Mouse (Mus musculus): Measurements from ENCODE around the gene Creld1.

Gene Creld1

DNA sequence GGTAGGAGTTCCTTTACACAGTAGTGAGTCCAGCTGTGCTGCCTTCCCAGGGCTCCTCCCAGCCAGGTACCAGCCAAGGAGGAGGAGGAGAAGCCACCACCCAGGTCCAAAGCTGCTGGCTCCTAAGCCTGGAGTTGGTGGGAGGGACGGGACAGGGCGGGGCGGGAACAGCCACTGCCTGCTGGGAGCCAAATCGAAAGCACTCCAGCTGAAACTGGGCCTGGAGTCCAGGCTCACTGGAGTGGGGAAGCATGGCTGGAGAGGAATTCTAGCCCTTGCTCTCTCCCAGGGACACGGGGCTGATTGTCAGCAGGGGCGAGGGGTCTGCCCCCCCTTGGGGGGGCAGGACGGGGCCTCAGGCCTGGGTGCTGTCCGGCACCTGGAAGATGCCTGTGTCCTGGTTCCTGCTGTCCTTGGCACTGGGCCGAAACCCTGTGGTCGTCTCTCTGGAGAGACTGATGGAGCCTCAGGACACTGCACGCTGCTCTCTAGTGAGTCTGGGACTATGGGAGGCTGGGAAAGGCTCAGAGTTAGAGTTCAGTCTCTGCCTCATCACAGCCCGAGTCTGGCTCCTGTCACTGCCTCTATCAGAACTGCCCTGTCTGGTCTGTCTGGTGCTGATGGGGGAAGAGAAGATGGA, 11.7 kb upstream of the Creld1 start, which contains the start of gene Il17rc:
Il17rc (plus strand) TSS at position 131 of the 640 bp plus-strand sequence.
- peak; percentile 80 for DNase-seq (ENCODE audit: low spot score)

DNA sequence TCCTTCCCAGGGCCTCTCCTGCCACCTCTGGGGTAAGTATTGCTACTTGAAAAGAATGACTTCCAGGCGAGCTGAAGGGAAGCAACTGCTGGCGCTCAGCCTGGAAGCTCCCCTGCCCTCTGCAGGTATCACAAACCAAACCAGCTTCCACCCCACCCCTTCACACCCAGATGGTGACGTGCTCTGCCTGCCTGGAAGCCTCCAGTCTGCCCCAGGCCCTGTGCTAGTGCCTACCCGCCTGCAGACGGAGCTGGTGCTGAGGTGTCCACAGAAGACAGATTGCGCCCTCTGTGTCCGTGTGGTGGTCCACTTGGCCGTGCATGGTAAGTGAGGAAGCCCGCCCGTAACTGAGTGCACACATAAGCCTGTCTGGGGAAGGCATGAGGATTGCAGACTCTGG, 11.0 kb upstream of the Creld1 start:
- no peak for DNase-seq (ENCODE audit: low spot score)

DNA sequence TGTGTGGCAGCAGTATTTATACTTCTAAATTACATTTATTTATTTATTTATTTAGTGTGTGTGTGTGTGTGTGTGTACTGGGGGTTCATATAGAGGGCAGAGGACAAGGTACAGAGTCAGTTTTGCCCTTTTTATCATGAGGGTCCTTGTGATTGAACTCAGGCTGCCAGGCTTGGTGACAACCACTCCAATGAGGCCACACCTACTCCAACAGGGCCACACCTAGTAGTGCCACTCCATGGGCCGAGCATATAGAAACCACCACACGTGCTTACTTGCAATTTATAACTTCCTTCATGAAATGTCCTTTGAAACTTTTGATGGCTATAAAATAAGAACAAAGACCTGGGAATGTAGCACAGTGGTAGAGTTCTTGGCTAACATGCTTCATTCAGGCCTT, 9.9 kb upstream of the Creld1 start:
- no peak for DNase-seq (ENCODE audit: low spot score)

DNA sequence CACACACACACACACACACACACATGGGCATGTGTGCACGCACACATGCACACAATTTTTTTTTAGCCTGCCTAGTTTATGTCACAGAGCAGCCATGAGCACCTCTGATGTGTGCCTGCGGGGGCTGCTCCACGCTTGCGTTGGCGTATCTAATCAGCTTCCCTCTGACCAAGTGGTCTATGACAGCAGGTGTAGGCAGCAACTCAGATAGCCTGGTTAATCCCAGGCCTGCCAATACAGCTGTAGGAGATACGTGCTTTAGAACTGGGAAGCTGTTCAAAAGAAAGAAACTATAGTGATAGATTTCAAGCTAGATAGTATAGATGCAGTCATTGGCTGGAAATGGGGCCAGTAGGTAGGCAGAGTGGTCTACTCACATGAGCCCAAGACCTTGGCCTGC, 9.4 kb upstream of the Creld1 start:
- DNase-seq (ENCODE audit: low spot score), result no peak

DNA sequence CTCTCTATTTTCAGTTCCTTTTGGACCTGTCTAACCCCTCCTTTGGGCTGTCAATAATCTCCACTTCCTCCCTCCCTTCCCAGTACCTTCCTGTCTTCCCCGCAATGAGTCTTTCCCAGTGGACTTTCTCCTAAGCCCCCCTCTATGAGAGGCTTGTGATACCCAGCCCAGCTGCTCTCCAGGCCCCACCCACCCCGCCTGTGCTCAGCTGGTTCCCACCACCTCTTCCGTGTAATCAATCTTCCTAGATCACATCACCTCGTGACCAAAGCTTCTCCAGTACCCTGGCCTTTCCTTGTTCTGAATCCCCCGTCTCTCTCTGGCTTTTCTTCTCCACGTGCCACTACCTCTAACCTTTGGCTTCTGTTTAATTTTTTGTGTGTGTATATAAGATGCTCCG, 5.7 kb upstream of the Creld1 start:
- no peak for DNase-seq (ENCODE audit: low spot score)

DNA sequence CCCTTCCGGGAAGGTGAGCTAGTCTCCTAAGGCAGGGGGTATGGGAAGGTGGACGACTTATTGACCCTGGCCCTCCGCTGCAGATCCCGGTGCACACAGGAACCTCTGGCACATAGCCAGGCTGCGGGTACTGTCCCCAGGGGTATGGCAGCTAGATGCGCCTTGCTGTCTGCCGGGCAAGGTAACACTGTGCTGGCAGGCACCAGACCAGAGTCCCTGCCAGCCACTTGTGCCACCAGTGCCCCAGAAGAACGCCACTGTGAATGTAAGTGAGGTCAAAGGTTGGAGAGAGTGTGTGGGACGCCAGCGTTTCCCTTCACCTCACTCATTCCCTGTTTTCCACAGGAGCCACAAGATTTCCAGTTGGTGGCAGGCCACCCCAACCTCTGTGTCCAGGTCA, 4.2 kb upstream of the Creld1 start:
- DNase-seq (ENCODE audit: low spot score), result no peak

DNA sequence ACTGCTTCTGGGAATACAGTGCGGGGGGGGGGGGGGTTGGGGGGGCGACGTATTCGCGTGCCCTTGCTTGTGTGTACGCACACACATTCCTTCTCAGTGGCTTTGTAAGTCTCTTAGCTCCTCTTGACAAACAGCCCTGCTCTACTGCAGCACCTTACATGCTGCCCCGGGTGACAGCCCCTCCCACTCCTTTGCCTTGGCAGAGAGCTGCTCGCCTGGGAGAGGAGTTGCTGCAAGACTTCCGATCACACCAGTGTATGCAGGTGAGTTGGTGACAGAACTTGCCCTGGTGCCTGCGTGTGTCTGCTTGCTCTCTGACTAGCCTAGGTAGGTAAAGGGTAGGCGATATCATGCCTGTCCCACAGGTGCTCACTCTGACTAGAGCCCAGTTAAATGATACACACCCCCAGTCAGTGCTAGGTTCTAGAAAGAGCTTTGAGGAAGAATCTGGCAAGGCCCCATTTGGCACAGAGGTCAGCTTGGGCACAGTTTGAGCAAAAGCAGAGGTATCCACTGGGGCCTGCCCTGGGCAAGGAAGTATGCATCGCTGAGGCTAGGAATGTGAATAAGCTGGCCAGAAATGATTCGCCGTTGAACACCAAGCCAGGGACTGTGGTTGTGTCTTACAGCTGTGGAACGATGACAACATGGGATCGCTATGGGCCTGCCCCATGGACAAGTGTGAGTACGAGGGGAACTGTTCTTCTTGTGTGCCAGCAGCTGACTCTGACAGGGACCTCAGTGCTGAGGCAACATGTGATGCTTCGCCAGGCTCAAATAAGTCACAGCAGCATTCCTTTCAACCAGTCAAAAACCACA, 2.3 kb upstream of the Creld1 start:
- DNase-seq (ENCODE audit: low spot score), result no peak

DNA sequence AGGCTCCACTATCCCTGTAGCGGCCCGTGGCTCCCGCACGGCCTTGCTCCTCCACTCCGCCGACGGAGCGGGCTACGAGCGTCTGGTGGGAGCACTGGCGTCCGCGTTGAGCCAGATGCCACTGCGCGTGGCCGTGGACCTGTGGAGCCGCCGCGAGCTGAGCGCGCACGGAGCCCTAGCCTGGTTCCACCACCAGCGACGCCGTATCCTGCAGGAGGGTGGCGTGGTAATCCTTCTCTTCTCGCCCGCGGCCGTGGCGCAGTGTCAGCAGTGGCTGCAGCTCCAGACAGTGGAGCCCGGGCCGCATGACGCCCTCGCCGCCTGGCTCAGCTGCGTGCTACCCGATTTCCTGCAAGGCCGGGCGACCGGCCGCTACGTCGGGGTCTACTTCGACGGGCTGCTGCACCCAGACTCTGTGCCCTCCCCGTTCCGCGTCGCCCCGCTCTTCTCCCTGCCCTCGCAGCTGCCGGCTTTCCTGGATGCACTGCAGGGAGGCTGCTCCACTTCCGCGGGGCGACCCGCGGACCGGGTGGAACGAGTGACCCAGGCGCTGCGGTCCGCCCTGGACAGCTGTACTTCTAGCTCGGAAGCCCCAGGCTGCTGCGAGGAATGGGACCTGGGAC, 509 bp upstream of the Creld1 start:
- DNase-seq (ENCODE audit: low spot score), result peak; percentile 62

DNA sequence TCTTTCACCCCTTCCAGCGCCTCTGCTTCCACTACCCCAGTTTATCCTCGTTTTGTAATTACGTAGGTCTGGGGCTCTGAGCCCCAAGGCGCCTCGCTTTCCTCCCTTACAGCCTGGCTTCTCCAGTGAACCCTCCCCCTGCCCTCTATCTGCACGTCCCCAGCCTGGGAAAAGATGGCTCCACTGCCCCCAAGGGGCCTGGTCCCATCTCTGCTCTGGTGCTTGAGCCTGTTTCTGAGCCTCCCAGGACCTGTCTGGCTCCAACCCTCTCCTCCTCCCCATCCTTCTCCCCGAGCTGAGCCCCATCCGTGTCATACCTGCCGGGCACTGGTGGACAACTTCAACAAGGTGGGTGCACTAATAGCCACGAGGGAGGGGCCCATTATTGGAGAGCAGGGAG, 632 bp downstream of the Creld1 start:
- no peak for DNase-seq (ENCODE audit: low spot score)

DNA sequence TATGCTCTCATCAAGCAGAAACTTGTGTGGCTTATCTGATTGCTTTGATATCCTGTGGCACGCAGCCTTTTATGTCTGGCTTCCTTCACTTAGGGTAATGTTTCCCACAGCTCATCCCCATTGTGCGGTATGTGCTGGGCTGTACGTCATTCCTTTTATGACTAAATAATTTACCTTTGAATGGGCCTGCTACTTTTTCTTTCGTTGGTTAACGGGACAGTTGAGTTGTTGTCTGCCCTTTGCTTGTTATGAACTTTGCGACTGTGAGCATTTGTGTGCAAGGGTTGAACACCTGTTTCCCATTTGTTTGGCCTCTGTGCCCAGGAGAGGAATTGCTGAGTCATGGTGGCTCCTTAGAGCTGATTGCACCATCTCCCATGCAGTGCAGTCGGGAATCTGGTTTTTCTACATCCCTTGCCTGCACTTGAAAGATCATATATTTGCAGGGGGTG, 4.1 kb downstream of the Creld1 start:
- DNase-seq (ENCODE audit: low spot score), result no peak

DNA sequence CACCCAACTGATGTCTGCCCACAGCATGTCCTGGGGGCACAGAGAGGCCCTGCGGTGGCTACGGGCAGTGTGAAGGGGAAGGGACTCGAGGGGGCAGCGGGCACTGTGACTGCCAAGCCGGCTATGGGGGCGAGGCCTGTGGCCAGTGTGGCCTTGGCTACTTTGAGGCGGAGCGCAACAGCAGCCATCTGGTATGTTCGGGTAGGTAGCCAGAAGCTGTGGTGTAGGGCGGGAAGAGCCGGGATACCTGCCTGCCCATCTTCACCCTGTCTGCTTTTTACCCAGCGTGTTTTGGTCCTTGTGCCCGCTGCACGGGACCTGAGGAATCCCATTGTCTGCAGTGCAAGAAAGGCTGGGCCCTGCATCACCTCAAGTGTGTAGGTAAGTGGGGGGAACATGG, 6.3 kb downstream of the Creld1 start:
- DNase-seq (ENCODE audit: low spot score), result no peak

DNA sequence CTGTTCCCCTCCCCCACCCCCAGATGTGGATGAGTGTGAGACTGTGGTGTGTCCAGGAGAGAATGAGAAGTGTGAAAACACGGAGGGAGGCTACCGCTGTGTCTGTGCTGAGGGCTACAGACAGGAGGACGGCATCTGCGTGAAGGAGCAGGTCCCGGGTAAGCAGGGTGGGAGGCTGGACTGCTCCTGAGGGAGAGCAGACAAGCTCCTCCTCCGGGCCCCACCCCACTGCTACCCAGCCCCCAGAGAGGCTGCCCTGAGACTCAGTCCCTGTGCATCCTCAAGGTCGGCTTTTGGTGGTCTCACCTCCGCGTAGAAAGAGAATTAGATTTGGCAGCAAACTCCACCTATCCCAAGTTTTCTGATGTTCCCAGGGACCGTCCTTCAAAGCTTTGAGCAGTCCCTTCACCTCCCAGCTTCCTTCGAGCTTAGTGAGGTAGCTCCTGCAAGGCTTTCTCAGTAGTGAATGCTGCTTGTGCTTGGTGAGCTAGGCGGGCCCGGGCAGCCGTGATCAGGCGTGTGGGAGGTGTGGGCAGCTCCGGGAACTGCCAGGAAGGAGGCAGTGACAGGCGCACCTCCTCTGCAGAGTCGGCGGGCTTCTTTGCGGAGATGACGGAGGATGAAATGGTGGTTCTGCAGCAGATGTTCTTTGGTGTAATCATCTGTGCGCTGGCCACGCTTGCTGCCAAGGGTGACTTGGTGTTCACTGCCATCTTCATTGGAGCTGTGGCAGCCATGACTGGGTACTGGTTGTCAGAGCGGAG, 9.2 kb downstream of the Creld1 start:
- no peak for DNase-seq (ENCODE audit: low spot score)

DNA sequence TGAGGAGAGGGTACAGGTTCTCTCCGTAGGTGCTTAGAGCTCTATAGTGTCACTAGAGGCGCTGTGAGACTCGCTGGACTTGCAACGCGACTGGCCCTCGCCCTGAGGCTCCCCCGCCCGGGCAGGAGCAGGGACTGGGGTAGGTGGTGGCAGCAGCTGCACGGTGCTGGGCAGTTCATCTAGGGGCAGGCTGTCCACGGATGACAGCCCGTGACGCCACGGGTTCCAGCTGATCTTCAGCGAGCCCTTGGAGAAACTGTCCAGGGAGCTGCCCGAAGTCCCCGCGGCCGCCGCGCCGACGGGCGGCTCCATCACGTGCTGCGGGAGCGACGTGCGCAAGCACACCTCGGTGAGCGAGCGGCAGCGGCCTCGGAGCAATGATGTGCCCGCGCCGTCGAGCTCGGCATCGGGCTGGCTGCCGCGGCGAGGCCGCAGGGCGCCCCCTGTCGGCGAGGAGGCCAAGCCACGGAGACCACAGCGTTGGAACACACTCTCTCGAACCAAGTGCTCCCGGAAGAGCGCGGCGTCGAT, 11.2 kb downstream of the Creld1 start:
- peak; percentile 90 for DNase-seq (ENCODE audit: low spot score)

DNA sequence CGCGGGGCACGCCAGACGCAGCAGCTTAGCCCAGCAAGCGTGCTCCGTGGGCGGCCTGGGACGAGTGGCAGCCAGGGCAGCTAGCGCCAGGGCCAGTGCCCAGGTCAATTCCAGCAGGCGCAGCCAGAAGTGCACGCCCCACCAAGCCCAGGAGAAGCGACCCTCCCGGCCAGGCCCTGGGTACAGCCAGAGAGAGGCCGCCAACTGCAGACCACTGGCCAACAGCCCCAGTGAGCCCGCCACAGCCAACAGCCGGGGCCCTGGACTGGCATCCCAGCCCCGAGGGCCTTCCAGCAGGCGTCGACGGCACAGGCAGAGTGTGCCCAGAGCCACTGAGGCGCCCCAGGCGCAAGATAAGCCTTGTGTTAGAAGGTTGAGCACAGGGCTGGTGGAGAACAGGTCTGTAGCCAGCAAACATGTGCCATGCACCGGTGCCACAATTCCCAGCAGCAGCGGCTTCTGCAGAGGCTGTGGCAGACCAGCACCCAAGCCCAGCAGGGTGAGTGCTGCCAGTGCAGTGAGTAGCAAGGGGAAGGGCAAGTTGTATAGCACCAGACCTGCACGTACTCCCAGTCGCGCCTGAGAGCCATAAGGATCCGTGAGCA, 12.1 kb downstream of the Creld1 start:
- DNase-seq (ENCODE audit: low spot score), result no peak

DNA sequence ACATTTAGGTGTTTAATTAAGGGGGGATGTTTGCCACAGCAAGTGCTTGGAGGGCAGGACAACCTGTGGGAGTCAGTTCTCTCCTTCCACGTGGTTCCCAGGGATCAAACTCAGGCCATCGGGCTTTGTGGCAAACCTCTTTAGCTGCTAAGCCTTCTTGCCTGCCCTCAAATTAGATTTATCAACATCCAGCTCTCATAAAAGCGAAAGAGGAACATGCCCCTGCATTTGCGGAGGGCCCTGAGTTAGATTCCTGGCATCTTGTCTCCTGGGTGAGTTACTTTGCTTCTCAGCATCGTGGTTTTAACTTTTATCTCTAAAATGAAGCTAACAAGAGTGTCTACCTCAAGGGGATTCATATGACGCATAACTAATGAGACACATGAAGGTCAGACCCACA, 16.2 kb downstream of the Creld1 start:
- DNase-seq (ENCODE audit: low spot score), result no peak

DNA sequence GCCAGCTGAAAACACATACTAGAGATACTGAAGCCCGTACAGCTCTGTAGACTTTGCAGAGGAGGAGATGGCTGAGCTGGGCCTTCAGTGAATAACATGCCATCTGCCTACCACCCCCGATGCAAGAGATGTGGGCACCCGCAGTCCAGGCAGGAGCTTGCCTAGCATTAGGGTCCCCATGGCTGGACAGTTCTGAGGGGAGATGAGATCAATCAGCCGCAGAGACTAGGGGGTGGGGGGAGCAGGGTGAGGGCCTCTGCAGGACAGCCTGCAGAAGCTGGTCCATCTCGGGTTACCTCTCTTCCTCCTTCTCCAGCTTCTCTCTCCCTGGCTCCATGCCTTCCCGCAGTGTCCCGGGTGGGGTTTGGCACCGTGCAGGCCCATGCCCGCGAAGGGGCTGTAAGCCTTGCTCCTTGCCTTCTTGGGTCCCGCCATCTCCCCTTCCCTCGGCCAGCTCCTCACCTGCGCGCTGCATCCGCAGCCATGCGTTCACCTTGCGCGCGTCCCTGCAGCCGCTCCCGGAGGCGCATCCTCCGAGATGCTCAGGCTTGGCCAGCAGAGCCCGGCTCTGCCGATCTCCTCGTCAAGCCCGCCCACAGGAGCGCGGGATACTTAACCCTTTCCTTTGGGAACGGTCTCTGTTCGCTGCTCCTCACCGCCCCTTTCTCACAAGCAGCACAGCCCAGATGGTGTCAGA, 18.4 kb downstream of the Creld1 start, which contains the start of gene Prrt3:
Prrt3 (minus strand) TSS at position 544 of the 697 bp plus-strand sequence.
- DNase-seq (ENCODE audit: low spot score), result no peak

DNA sequence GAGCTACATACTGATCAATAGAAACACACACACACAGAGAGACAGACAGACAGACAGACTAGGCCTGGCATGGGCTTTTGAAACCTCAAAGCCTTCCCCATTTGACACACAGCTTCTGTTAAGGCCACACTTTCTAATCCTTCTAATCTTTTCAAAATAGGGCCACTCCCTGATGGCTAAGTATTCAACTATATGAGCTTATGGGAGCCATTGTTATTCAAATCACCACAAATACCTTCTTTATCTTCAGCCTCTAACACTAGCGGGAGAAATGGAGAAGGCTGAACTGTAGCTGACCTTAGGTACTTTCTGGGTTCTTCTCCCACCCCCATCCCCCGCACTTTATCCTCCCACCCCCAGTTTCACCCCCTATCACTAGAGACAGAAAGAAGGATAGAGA, 19.7 kb downstream of the Creld1 start:
- no peak for DNase-seq (ENCODE audit: low spot score)

DNA sequence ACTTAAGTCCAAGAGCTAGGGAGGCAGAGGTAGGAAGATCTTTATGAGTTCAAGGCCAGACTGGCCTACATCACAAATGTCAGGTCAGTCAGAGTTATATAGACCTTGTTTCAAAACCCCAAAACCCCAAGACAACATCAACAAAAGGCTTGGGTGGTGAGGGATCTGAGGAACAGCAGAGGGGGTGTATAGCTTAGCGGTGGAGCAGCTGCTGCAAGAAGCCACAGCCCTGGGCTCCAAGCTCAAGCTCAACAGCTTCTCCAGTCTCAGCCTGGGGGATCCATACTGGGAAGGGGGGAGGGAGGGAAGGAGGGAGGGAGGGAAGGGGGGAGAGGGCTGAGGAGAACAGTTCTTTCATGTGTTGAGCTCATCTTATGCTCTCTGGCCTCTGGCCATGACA, 22.6 kb downstream of the Creld1 start:
- DNase-seq (ENCODE audit: low spot score), result no peak

DNA sequence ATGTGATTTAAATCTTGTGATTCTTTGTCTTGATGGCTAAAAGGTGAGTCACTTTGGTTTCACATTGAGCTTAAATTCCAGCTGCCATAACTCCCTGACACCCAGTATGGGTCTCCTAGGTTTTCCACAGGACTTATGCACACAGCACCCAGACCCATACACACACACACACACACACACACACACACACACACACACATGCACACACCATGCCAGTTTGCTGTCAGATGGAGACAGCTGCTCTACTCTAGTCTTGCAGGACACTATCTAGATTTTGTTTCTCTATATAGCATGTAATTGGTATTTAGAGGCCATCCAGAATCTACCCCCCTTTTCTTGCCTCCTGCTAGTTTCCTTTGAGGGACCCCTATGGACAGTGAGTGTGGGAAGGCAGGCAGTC, 24.0 kb downstream of the Creld1 start:
- no peak for DNase-seq (ENCODE audit: low spot score)

DNA sequence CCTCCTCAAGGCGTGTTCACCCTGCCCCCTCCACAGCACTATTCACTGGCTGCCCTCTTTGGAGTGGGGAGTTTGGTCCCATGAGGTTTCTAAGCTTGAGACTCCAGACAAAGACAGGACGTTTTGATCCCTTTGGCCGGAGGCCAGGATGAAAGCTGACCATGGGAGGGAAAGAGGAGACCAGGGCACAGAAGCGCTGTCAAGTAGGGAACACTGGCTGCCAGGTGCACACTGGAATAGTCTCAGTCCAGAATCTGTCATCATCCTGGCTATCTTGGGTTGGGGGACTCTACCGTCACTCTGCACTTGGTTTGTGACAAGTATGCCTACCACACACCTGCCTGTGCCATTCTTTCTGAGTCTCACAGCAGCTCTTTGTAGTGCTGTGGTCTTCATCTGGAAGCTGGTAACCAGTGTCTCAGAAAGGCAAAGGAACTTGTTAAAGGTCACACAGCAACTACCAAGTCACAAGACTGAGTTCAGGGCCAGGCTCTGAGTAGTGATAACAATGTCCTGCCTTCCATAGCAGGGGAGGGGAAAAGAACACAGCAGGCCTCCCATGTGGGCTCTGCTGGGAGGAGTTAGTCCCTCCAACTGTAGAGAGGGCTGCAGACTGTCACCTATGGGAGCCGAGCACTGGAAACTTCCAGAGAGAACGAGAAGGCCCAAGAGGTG, 25.3 kb downstream of the Creld1 start:
- peak; percentile 58 for DNase-seq (ENCODE audit: low spot score)

DNA sequence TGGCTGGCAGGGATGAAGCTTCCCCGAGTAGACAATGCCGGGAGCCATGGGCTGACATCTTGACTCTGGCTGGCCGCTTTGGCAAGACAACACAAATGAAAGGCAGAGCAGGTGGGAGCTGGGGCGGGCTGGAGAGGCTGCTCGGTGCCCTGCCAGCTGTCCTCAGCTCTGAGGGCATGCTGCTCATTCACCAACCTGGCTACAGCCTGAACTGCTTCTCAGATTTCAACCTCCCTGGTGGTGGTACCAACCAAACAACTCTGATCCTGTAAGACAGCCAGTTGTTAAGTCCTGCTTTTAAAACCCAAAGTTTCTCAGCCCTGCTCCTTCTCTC, 25.8 kb downstream of the Creld1 start:
- no peak for DNase-seq (ENCODE audit: low spot score)
